Mouse (Mus musculus): ENCODE data around the gene Tacc2.
"Not testable (repeated sequence)": the region's sequence is repeated elsewhere in the genome, so short reads cannot be mapped to it uniquely, and the experiment has no call there.

Tacc2 gene

GRCm38 (mm10) chr7:130570472-130570871 lies 6.8 kb upstream of the Tacc2 start:
- no peak for DNase-seq (ENCODE audit: inconsistent age in 2 of 2, low spot score in 1 of 2)

GRCm38 (mm10) chr7:130572821-130573220 lies 4.4 kb upstream of the Tacc2 start, which contains the start of gene Nsmce4a:
Nsmce4a (minus strand) TSS chr7:130573118.
- peak in 1 of 2 experiments; percentile 46 for DNase-seq (ENCODE audit: inconsistent age in 2 of 2, low spot score in 1 of 2)

GRCm38 (mm10) chr7:130573746-130574145 lies 3.5 kb upstream of the Tacc2 start:
- no peak for DNase-seq (ENCODE audit: inconsistent age in 2 of 2, low spot score in 1 of 2)

- peak; percentile 30 to 62 for DNase-seq (ENCODE audit: inconsistent age in 2 of 2, low spot score in 1 of 2)
Measured at GRCm38 (mm10) chr7:130574211-130574991, 2.8 kb upstream of the Tacc2 start.

- DNase-seq (ENCODE audit: inconsistent age in 2 of 2, low spot score in 1 of 2) = peak in 1 of 2 experiments; percentile 76
Measured at GRCm38 (mm10) chr7:130576981-130577380, 257 bp upstream of the Tacc2 start.

- DNase-seq (ENCODE audit: inconsistent age in 2 of 2, low spot score in 1 of 2) = no peak
Measured at GRCm38 (mm10) chr7:130578066-130578465, 828 bp downstream of the Tacc2 start.

GRCm38 (mm10) chr7:130578607-130579006 lies 1.4 kb downstream of the Tacc2 start:
- DNase-seq (ENCODE audit: inconsistent age in 2 of 2, low spot score in 1 of 2) = no peak

GRCm38 (mm10) chr7:130586521-130587072 lies 9.4 kb downstream of the Tacc2 start:
- DNase-seq (ENCODE audit: inconsistent age in 2 of 2, low spot score in 1 of 2) = no peak

GRCm38 (mm10) chr7:130590081-130590828 lies 13.0 kb downstream of the Tacc2 start:
- no peak for DNase-seq (ENCODE audit: inconsistent age in 2 of 2, low spot score in 1 of 2)

GRCm38 (mm10) chr7:130590845-130591437 lies 13.7 kb downstream of the Tacc2 start:
- DNase-seq (ENCODE audit: inconsistent age in 2 of 2, low spot score in 1 of 2) = peak in 1 of 2 experiments; percentile 61

GRCm38 (mm10) chr7:130592975-130593374 lies 15.7 kb downstream of the Tacc2 start:
- DNase-seq (ENCODE audit: inconsistent age in 2 of 2, low spot score in 1 of 2) = not testable (repeated sequence)

GRCm38 (mm10) chr7:130593375-130594239 lies 16.4 kb downstream of the Tacc2 start:
- not testable (repeated sequence) for DNase-seq (ENCODE audit: inconsistent age in 2 of 2, low spot score in 1 of 2)

GRCm38 (mm10) chr7:130596079-130596855 lies 19.0 kb downstream of the Tacc2 start:
- DNase-seq (ENCODE audit: inconsistent age in 2 of 2, low spot score in 1 of 2) = not testable (repeated sequence)

GRCm38 (mm10) chr7:130597546-130597945 lies 20.3 kb downstream of the Tacc2 start:
- no peak for DNase-seq (ENCODE audit: inconsistent age in 2 of 2, low spot score in 1 of 2)

GRCm38 (mm10) chr7:130600074-130600473 lies 22.8 kb downstream of the Tacc2 start:
- DNase-seq (ENCODE audit: inconsistent age in 2 of 2, low spot score in 1 of 2) = no peak

GRCm38 (mm10) chr7:130600546-130600945 lies 23.3 kb downstream of the Tacc2 start:
- DNase-seq (ENCODE audit: inconsistent age in 2 of 2, low spot score in 1 of 2) = no peak

- peak in 1 of 2 experiments; percentile 36 for DNase-seq (ENCODE audit: inconsistent age in 2 of 2, low spot score in 1 of 2)
Measured at GRCm38 (mm10) chr7:130602804-130603203, 25.6 kb downstream of the Tacc2 start.

GRCm38 (mm10) chr7:130603556-130603955 lies 26.3 kb downstream of the Tacc2 start:
- no peak for DNase-seq (ENCODE audit: inconsistent age in 2 of 2, low spot score in 1 of 2)

- peak in 1 of 2 experiments; percentile 13 for DNase-seq (ENCODE audit: inconsistent age in 2 of 2, low spot score in 1 of 2)
Measured at GRCm38 (mm10) chr7:130604390-130604789, 27.2 kb downstream of the Tacc2 start.
